Mouse (Mus musculus): ENCODE results near the gene Igf2bp1. TPM values are rescaled to one million over a fixed set of nuclear protein-coding genes. Genes with fewer than 3 reads are reported as not detected.

The Igf2bp1 gene
- polyA plus RNA-seq, 1 experiment = 1.0 TPM

- Histone ChIP-seq H3K9me3 (ENCODE audit: control insufficient read depth, low read length) (no peaks in the 10 kb centered on the region), H3K4me3 (replicated peaks) (no peak overlapping the region), H3K4me1 (ENCODE audit: control insufficient read depth) (peaks cover 49% of the 10 kb centered on the region), H3K36me3 (ENCODE audit: control insufficient read depth) (peaks cover 41% of the 10 kb centered on the region), H3K27me3 (ENCODE audit: control insufficient read depth) (no peaks in the 10 kb centered on the region)
- TF ChIP-seq GATA1 (IDR thresholded peaks at IDR 0.05; ENCODE audit: low read length) (no peak), TAL1 (IDR thresholded peaks at IDR 0.05; ENCODE audit: low read length) (no peak)
These were observed 31.8 kb upstream of the Igf2bp1 start for GRCm38 (mm10) chr11:96037499-96037898.

GRCm38 (mm10) chr11:96035133-96035532, 29.4 kb upstream of the Igf2bp1 start:
- peaks cover 49% of the 10 kb centered on the region for H3K4me1 ChIP-seq (ENCODE audit: control insufficient read depth)
- TF ChIP-seq TAL1 (IDR thresholded peaks at IDR 0.05; ENCODE audit: low read length) (no peak), GATA1 (IDR thresholded peaks at IDR 0.05; ENCODE audit: low read length) (no peak)
- peak overlapping the region; percentile 88 for H3K4me3 ChIP-seq (replicated peaks)

GRCm38 (mm10) chr11:96034596-96035052, 28.9 kb upstream of the Igf2bp1 start, which contains the start of gene Snf8:
Gene Snf8, plus strand, starts transcription at chr11:96034885.
- Histone ChIP-seq H3K9me3 (ENCODE audit: control insufficient read depth, low read length) (no peaks in the 10 kb centered on the region), H3K36me3 (ENCODE audit: control insufficient read depth) (peaks cover 30% of the 10 kb centered on the region), H3K4me1 (ENCODE audit: control insufficient read depth) (peaks cover 49% of the 10 kb centered on the region), H3K4me3 (replicated peaks) (peak within 1 kb of the TSS; percentile 88), H3K27me3 (ENCODE audit: control insufficient read depth) (no peaks in the 10 kb centered on the region)
- no peak for TF ChIP-seq TAL1 (IDR thresholded peaks at IDR 0.05; ENCODE audit: low read length)
- TF ChIP-seq GATA1 (IDR thresholded peaks at IDR 0.05; ENCODE audit: low read length) = no peak

More at GRCm38 (mm10) chr11:96035133-96035532, 29.4 kb upstream of the Igf2bp1 start:
- H3K27me3 ChIP-seq (ENCODE audit: control insufficient read depth) = no peaks in the 10 kb centered on the region
- H3K36me3 ChIP-seq (ENCODE audit: control insufficient read depth) = peaks cover 30% of the 10 kb centered on the region
- no peaks in the 10 kb centered on the region for H3K9me3 ChIP-seq (ENCODE audit: control insufficient read depth, low read length)

- Histone ChIP-seq H3K9me3 (ENCODE audit: control insufficient read depth, low read length) (no peaks in the 10 kb centered on the region), H3K4me3 (replicated peaks) (peak overlapping the region; percentile 88), H3K36me3 (ENCODE audit: control insufficient read depth) (peaks cover 26% of the 10 kb centered on the region), H3K27me3 (ENCODE audit: control insufficient read depth) (peaks cover 1% of the 10 kb centered on the region; the same call in 1 of the 2 replicates), H3K4me1 (ENCODE audit: control insufficient read depth) (peaks cover 46% of the 10 kb centered on the region)
- TF ChIP-seq TAL1 (IDR thresholded peaks at IDR 0.05; ENCODE audit: low read length) (no peak), GATA1 (IDR thresholded peaks at IDR 0.05; ENCODE audit: low read length) (no peak)
These were observed 28.4 kb upstream of the Igf2bp1 start for GRCm38 (mm10) chr11:96034116-96034515.

- Histone ChIP-seq H3K4me3 (replicated peaks) (no peak overlapping the region), H3K4me1 (ENCODE audit: control insufficient read depth) (peaks cover 38% of the 10 kb centered on the region)
These were observed 27.5 kb upstream of the Igf2bp1 start for GRCm38 (mm10) chr11:96033264-96033663.

GRCm38 (mm10) chr11:96031701-96032100, 26.0 kb upstream of the Igf2bp1 start:
- Histone ChIP-seq H3K9me3 (ENCODE audit: control insufficient read depth, low read length) (no peaks in the 10 kb centered on the region), H3K36me3 (ENCODE audit: control insufficient read depth) (peaks cover 4% of the 10 kb centered on the region), H3K4me1 (ENCODE audit: control insufficient read depth) (peaks cover 26% of the 10 kb centered on the region), H3K4me3 (replicated peaks) (no peak overlapping the region), H3K27me3 (ENCODE audit: control insufficient read depth) (peaks cover 3% of the 10 kb centered on the region; the same call in 1 of the 2 replicates)
- TF ChIP-seq GATA1 (IDR thresholded peaks at IDR 0.05; ENCODE audit: low read length) (no peak), TAL1 (IDR thresholded peaks at IDR 0.05; ENCODE audit: low read length) (no peak)

More at GRCm38 (mm10) chr11:96033264-96033663, 27.5 kb upstream of the Igf2bp1 start:
- peaks cover 18% of the 10 kb centered on the region for H3K36me3 ChIP-seq (ENCODE audit: control insufficient read depth)
- H3K9me3 ChIP-seq (ENCODE audit: control insufficient read depth, low read length) = no peaks in the 10 kb centered on the region
- no peak for TF ChIP-seq GATA1 (IDR thresholded peaks at IDR 0.05; ENCODE audit: low read length)
- TF ChIP-seq TAL1 (IDR thresholded peaks at IDR 0.05; ENCODE audit: low read length) = no peak
- peaks cover 3% of the 10 kb centered on the region; the same call in 1 of the 2 replicates for H3K27me3 ChIP-seq (ENCODE audit: control insufficient read depth)

GRCm38 (mm10) chr11:96030571-96030970, 24.8 kb upstream of the Igf2bp1 start:
- Histone ChIP-seq H3K36me3 (ENCODE audit: control insufficient read depth) (no peaks in the 10 kb centered on the region), H3K4me1 (ENCODE audit: control insufficient read depth) (peaks cover 17% of the 10 kb centered on the region), H3K27me3 (ENCODE audit: control insufficient read depth) (peaks cover 3% of the 10 kb centered on the region; the same call in 1 of the 2 replicates), H3K4me3 (replicated peaks) (no peak overlapping the region), H3K9me3 (ENCODE audit: control insufficient read depth, low read length) (no peaks in the 10 kb centered on the region)
- TF ChIP-seq TAL1 (IDR thresholded peaks at IDR 0.05; ENCODE audit: low read length) (no peak), GATA1 (IDR thresholded peaks at IDR 0.05; ENCODE audit: low read length) (no peak)

GRCm38 (mm10) chr11:96028130-96028529, 22.4 kb upstream of the Igf2bp1 start:
- TF ChIP-seq TAL1 (IDR thresholded peaks at IDR 0.05; ENCODE audit: low read length) (no peak), GATA1 (IDR thresholded peaks at IDR 0.05; ENCODE audit: low read length) (no peak)
- Histone ChIP-seq H3K4me3 (replicated peaks) (no peak overlapping the region), H3K9me3 (ENCODE audit: control insufficient read depth, low read length) (no peaks in the 10 kb centered on the region), H3K36me3 (ENCODE audit: control insufficient read depth) (no peaks in the 10 kb centered on the region), H3K4me1 (ENCODE audit: control insufficient read depth) (peaks cover 7% of the 10 kb centered on the region), H3K27me3 (ENCODE audit: control insufficient read depth) (peaks cover 3% of the 10 kb centered on the region; the same call in 1 of the 2 replicates)

GRCm38 (mm10) chr11:96020622-96021021, 14.9 kb upstream of the Igf2bp1 start:
- peaks cover 4% of the 10 kb centered on the region; the same call in 1 of the 2 replicates for H3K27me3 ChIP-seq (ENCODE audit: control insufficient read depth)
- no peak overlapping the region for H3K4me3 ChIP-seq (replicated peaks)
- H3K4me1 ChIP-seq (ENCODE audit: control insufficient read depth) = peaks cover 7% of the 10 kb centered on the region
- no peaks in the 10 kb centered on the region for H3K36me3 ChIP-seq (ENCODE audit: control insufficient read depth)
- H3K9me3 ChIP-seq (ENCODE audit: control insufficient read depth, low read length) = no peaks in the 10 kb centered on the region
- TF ChIP-seq TAL1 (IDR thresholded peaks at IDR 0.05; ENCODE audit: low read length) (no peak), GATA1 (IDR thresholded peaks at IDR 0.05; ENCODE audit: low read length) (no peak)

Data from erythroblast, embryonic 14.5 days (primary cell).